Mouse (Mus musculus) stomach, embryonic 16.5 days (tissue): Measurements from ENCODE around the gene Ntn4. TPM values are rescaled to one million over a fixed set of nuclear protein-coding genes. Genes with fewer than 3 reads are reported as not detected.
A peak's percentile ranks its signal among the peaks of the same experiment; 100 is the strongest.

Source experiments
- ATAC-seq: fragments of 200-750 bp; cut with Nextera tagmentation; 2 replicates; pipeline ENCODE4 v1.8.0; 2017; ENCODE audit warnings: moderate number of reproducible peaks, moderate TSS enrichment; ENCODE audit not compliant: insufficient read depth, low FRiP score
- H3K27ac ChIP-seq: fragments of 300-500 bp; sonication (generic); 2 replicates; pipeline ENCODE4 v1.5.1; 2014; ENCODE audit warnings: low read length
- H3K27me3 ChIP-seq: fragments of 300-500 bp; sonication (generic); 2 replicates; pipeline ENCODE4 v1.6.1; 2014; ENCODE audit warnings: low read length, control low read depth, mixed read lengths; ENCODE audit not compliant: control insufficient read depth, insufficient read depth
- H3K36me3 ChIP-seq: fragments of 300-500 bp; sonication (generic); 2 replicates; pipeline ENCODE4 v1.6.1; 2014; ENCODE audit warnings: low read length; ENCODE audit not compliant: control insufficient read depth, insufficient read depth
- H3K4me1 ChIP-seq: fragments of 300-500 bp; sonication (generic); 2 replicates; pipeline ENCODE4 v1.6.1; 2014; ENCODE audit warnings: low read length, control low read depth, mixed read lengths; ENCODE audit not compliant: control insufficient read depth, insufficient read depth
- H3K4me2 ChIP-seq: fragments of 300-500 bp; sonication (generic); 2 replicates; pipeline ENCODE4 v1.6.1; 2014; ENCODE audit warnings: low read depth, low read length, mixed read lengths
- H3K4me3 ChIP-seq: fragments of 300-500 bp; sonication (generic); replicated peaks from 2 replicates; pipeline ENCODE4 v1.5.1; 2014; ENCODE audit warnings: mild to moderate bottlenecking, low read length
- H3K9ac ChIP-seq: fragments of 300-500 bp; sonication (generic); 2 replicates; pipeline ENCODE4 v1.6.1; 2014; ENCODE audit warnings: low read length
- H3K9me3 ChIP-seq: fragments of 300-500 bp; sonication (generic); replicated peaks from 2 replicates; pipeline ENCODE4 v1.6.1; 2016; ENCODE audit warnings: low read length, control low read depth; ENCODE audit not compliant: control insufficient read depth
- whole genome bisulfite sequencing: fragments of 180-500 bp; shearing (Covaris S2); extraction: QIAGEN DNeasy Blood & Tissue Kit; methylation state at CpG from one replicate; pipeline ENCODE4 v1.1.7; 2014; 5-methylcytosine and 5-hydroxymethylcytosine counted together
- polyA plus RNA-seq: library from polyadenylated mRNA; unstranded; fragments of >200 nt; fragmentation: Nextera tagmentation; extraction: Ambion mirVana; gene quantifications from 2 replicates; pipeline ENCODE4 v1.2.1, GENCODE M21; 2015

Gene Ntn4
- polyA plus RNA-seq, 1 experiment from 2014 or later: 0.74 TPM

GRCm38 (mm10) chr10:93751302-93751701 lies 110.8 kb downstream of the Ntn4 start:
- no peaks in the 10 kb centered on the region for H3K9me3 ChIP-seq
- no peaks in the 10 kb centered on the region for H3K36me3 ChIP-seq
- H3K4me2 ChIP-seq: no peak overlapping the region
- no peak for ATAC-seq
- H3K9ac ChIP-seq: no peak overlapping the region
- H3K27me3 ChIP-seq: no peaks in the 10 kb centered on the region
- WGBS: 83% methylated on average over 14 of the region's 14 CpGs
- 0 out of 2 replicates have a peak, but pooled peaks cover 3% of the 10 kb centered on the region for H3K4me1 ChIP-seq
- H3K4me3 ChIP-seq: no peak overlapping the region
- H3K27ac ChIP-seq: no peak overlapping the region

- Histone ChIP-seq H3K9me3 (no peaks in the 10 kb centered on the region), H3K9ac (no peak overlapping the region), H3K27me3 (no peaks in the 10 kb centered on the region), H3K4me1 (0 out of 2 replicates have a peak, but pooled peaks cover 3% of the 10 kb centered on the region), H3K27ac (no peak overlapping the region), H3K36me3 (no peaks in the 10 kb centered on the region), H3K4me2 (no peak overlapping the region), H3K4me3 (no peak overlapping the region)
- 78% methylated on average over 13 of the region's 13 CpGs for WGBS
- ATAC-seq: no peak
Observed at GRCm38 (mm10) chr10:93753711-93754391, 113.4 kb downstream of the Ntn4 start.

- H3K36me3 ChIP-seq: no peaks in the 10 kb centered on the region
- no peak overlapping the region for H3K4me2 ChIP-seq
- no peak for ATAC-seq
- no peaks in the 10 kb centered on the region for H3K27me3 ChIP-seq
- 61% methylated on average over 10 of the region's 10 CpGs for WGBS
- H3K27ac ChIP-seq: no peak overlapping the region
- no peak overlapping the region for H3K9ac ChIP-seq
- no peaks in the 10 kb centered on the region for H3K4me1 ChIP-seq
- H3K9me3 ChIP-seq: no peaks in the 10 kb centered on the region
- no peak overlapping the region for H3K4me3 ChIP-seq
Observed at GRCm38 (mm10) chr10:93756211-93756610, 115.7 kb downstream of the Ntn4 start.

GRCm38 (mm10) chr10:93759644-93760043 lies 119.2 kb downstream of the Ntn4 start:
- Histone ChIP-seq H3K9ac (no peak overlapping the region), H3K27ac (no peak overlapping the region), H3K4me3 (no peak overlapping the region), H3K4me2 (no peak overlapping the region), H3K4me1 (no peaks in the 10 kb centered on the region), H3K36me3 (no peaks in the 10 kb centered on the region), H3K27me3 (no peaks in the 10 kb centered on the region), H3K9me3 (no peaks in the 10 kb centered on the region)
- 54% methylated on average over 4 of the region's 4 CpGs for WGBS
- peak; percentile 74; the same call in 1 of the 2 replicates for ATAC-seq

- no peak for ATAC-seq
- Histone ChIP-seq H3K27ac (no peak overlapping the region), H3K9ac (no peak overlapping the region), H3K4me1 (no peaks in the 10 kb centered on the region), H3K4me2 (no peak overlapping the region), H3K4me3 (no peak overlapping the region), H3K36me3 (no peaks in the 10 kb centered on the region), H3K27me3 (no peaks in the 10 kb centered on the region), H3K9me3 (no peaks in the 10 kb centered on the region)
- 88% methylated on average over 5 of the region's 5 CpGs for WGBS
Observed at GRCm38 (mm10) chr10:93760429-93760828, 119.9 kb downstream of the Ntn4 start.

GRCm38 (mm10) chr10:93763074-93763473 lies 122.6 kb downstream of the Ntn4 start:
- H3K36me3 ChIP-seq: no peaks in the 10 kb centered on the region
- no peaks in the 10 kb centered on the region for H3K4me1 ChIP-seq
- no peak overlapping the region for H3K27ac ChIP-seq
- H3K4me3 ChIP-seq: no peak overlapping the region
- no peaks in the 10 kb centered on the region for H3K27me3 ChIP-seq
- no peak overlapping the region for H3K4me2 ChIP-seq
- WGBS: 43% methylated on average over 5 of the region's 5 CpGs
- no peak overlapping the region for H3K9ac ChIP-seq
- ATAC-seq: no peak
- H3K9me3 ChIP-seq: no peaks in the 10 kb centered on the region

- no peaks in the 10 kb centered on the region for H3K36me3 ChIP-seq
- H3K4me1 ChIP-seq: no peaks in the 10 kb centered on the region
- no peak overlapping the region for H3K9ac ChIP-seq
- 89% methylated on average over 5 of the region's 5 CpGs for WGBS
- H3K27ac ChIP-seq: no peak overlapping the region
- no peak for ATAC-seq
- no peak overlapping the region for H3K4me2 ChIP-seq
- no peaks in the 10 kb centered on the region for H3K27me3 ChIP-seq
- no peaks in the 10 kb centered on the region for H3K9me3 ChIP-seq
- H3K4me3 ChIP-seq: no peak overlapping the region
Observed at GRCm38 (mm10) chr10:93766221-93766620, 125.7 kb downstream of the Ntn4 start.

- no peak overlapping the region for H3K4me2 ChIP-seq
- H3K27ac ChIP-seq: no peak overlapping the region
- no peak overlapping the region for H3K4me3 ChIP-seq
- 61% methylated on average over 5 of the region's 5 CpGs for WGBS
- H3K36me3 ChIP-seq: no peaks in the 10 kb centered on the region
- no peaks in the 10 kb centered on the region for H3K9me3 ChIP-seq
- ATAC-seq: no peak
- H3K4me1 ChIP-seq: no peaks in the 10 kb centered on the region
- no peaks in the 10 kb centered on the region for H3K27me3 ChIP-seq
- H3K9ac ChIP-seq: no peak overlapping the region
Observed at GRCm38 (mm10) chr10:93767245-93767644, 126.8 kb downstream of the Ntn4 start.

GRCm38 (mm10) chr10:93768222-93768621 lies 127.7 kb downstream of the Ntn4 start:
- H3K4me1 ChIP-seq: no peaks in the 10 kb centered on the region
- no peak overlapping the region for H3K4me3 ChIP-seq
- no peaks in the 10 kb centered on the region for H3K9me3 ChIP-seq
- no peaks in the 10 kb centered on the region for H3K27me3 ChIP-seq
- no peak overlapping the region for H3K9ac ChIP-seq
- 55% methylated on average over 9 of the region's 9 CpGs for WGBS
- H3K36me3 ChIP-seq: no peaks in the 10 kb centered on the region
- H3K4me2 ChIP-seq: no peak overlapping the region
- no peak for ATAC-seq
- no peak overlapping the region for H3K27ac ChIP-seq
